Mouse (Mus musculus) spleen, postnatal 14 days (tissue): Measurements from ENCODE around the gene Krtap19-2.

ENCODE experiments used
- DNase-seq, 2 experiments: peaks; one replicate each; pipeline ENCODE4 v3.0.0; 2021 to 2022; ENCODE audit warnings: low spot score in 2 of 2

The Krtap19-2 gene

DNA sequence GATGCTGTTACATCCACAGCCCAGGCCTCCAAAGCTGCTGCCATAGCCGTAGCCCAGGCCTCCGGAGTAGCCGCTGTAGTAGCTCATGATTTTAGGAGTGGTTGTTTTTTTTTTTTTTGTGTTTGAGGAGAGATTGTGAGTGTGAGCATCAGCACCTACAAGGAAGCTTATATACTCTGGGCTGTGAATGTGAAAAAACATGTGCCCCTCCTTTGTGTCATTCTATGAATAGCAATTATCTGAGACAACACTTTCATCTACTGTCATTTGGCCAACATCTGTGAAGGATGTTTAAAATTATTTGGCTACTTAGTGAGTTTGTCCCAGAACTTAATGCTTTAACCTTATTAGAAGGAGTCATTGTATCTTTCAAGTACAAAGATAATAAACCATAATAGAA is at the start of gene Krtap19-2:
TSS of gene Krtap19-2 (minus strand) at position 101 of the 400 bp plus-strand sequence.
- no peak for DNase-seq

DNA sequence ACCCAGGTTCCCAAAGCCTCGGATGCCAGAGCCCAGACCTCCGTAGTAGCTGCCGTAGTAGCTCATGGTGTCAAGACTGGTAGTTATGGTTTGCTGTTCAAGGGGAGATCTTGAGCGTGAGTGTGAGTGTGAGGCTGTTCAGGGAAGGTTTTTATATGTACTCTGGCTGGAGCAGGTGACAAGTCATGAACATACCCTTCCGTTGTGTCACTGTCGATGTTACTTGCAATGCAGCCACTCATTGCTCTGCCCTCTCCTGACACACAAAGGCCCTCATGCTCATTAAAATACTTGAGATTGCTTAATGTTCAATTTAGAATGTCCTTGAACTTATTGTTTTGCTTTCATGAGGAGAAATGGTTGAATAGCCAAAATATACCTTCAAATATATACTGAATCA is 22.3 kb upstream of the Krtap19-2 start, which contains the start of gene Krtap19-5:
TSS of gene Krtap19-5 (minus strand) at position 101 of the 400 bp plus-strand sequence.
- no peak for DNase-seq

DNA sequence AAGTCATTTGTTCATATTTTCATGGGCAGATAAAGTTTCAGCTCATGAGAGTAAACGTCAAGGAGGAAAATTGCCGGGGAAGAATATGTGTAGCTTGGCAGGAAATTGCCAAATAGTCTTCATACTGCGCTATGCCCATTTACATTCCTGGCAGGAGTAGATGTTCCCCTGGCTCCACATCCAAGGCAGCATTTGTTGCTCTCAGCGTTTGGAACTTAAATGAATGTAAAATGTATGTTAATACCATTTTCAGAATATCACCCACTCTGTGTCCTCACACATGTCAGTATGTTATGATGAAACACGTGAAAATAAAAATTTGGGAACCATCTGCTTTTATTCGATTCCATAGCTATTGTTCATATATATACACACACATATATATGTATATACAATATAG is 12.8 kb upstream of the Krtap19-2 start:
- no peak for DNase-seq

DNA sequence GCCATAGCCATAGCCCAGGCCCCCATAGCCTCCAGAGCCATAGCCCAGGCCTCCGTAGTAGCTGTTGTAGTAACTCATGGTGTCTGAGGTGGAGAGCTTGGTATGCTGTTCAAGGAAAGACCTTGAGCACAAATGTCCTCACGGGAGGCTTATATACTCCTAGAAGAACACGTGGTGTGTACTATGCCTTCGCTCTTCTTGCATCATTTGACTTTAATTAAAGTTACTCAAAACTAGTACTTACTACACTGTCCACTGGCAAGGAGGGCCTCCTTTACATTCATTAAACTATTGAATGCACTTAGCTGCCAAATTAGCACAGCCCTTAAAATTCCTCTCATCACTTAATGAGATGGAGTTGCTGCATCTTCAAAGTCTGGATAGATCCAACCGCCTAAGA is 10.9 kb upstream of the Krtap19-2 start, which contains the start of gene Krtap19-4:
TSS of gene Krtap19-4 (minus strand) at position 101 of the 400 bp plus-strand sequence.
- DNase-seq, result no peak

DNA sequence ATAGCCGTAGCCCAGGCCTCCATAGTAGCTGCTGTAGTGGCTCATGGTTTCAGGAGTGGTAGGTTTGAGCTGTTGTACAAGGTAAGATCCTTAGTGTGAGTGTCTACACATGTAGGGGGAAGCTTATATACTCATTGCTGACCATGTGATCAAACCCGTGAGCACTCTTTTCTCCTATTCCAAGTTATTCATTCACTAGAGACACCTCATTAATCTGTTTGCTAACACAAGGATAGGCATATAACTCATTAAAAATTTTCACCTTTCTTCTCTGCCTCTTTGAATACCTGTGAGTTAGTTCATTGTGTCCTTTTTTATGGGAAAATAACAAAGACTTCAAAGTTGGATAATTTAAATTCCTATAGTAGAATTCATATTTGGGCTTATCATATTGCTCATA is 3.9 kb upstream of the Krtap19-2 start, which contains the start of gene Krtap19-3:
TSS of gene Krtap19-3 (minus strand) at position 101 of the 400 bp plus-strand sequence.
- DNase-seq, result no peak

DNA sequence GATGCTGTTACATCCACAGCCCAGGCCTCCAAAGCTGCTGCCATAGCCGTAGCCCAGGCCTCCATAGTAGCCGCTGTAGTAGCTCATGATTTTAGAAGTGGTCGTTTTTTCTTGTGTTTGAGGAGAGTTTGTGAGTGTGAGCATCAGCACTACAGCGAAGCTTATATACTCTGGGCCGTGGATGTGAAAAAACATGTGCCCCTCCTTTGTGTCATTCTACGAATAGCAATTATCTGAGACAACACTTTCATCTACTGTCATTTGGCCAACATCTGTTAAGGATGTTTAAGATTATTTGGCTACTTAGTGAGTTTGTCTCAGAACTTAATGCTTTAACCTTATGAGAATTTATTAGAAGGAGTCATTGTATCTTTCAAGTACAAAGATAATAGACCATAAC is 4.8 kb downstream of the Krtap19-2 start, which contains the start of gene Krtap19-1:
TSS of gene Krtap19-1 (minus strand) at position 101 of the 400 bp plus-strand sequence.
- no peak for DNase-seq

DNA sequence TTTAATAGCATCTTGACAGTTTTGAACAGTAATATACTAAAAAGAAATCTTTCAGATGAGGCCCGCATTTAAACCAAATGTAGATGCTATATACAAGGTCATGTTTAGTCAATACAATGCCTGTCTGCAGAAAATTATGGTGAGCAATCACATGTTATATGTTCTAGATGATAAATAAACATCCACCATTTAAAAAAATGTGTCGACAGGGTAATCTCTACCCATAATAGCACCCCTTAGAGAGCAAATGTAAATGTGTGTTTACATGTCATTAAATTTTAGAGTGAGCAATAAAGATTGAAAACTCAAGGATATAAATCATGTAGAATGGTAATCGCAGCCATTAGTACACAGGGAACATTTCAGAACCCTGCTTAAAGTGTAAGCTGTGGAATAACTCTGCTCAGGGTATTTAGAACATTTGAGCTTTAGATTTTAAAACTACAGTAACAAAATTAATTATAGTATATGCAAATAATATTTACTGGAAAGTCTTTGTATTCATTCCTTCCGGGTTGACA is 9.1 kb downstream of the Krtap19-2 start:
- no peak for DNase-seq

DNA sequence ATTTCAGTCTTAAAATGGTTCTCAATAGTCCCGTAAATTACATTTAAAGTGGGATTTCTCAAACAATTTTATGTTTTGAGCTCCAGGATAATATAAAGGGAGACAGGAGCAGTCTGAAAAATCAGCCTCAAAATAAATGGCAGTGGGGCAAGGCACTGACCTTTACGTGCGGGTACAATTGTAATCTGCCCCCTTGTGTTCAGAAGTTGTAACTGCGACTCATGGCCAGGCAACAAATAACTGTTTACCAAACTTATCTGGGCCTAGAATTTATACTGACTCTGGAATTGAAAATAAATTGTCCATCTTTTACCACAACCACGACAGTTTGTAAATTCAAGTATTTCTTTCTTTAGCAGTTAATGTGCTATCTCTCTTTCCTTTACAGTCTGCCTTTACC is 22.6 kb downstream of the Krtap19-2 start:
- DNase-seq, result no peak

DNA sequence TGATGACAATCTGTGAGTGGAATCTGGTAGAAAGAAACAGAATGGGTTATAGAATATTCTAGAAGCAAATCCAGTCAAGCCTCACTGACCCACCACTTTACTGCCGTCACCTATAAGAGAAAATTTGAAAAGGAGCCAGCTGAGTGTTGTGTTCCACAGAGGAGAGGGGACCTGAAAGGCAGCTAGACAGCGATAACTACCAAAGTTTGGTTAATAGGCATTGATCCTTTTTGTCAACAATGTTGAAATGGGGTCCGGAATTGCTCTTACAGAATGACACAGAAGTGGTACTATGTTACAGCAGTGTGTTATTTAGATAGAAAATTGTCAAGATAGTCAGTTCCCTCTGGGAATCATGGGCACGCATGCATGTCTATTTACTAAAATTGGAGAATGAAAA is 25.5 kb downstream of the Krtap19-2 start:
- DNase-seq, result no peak

DNA sequence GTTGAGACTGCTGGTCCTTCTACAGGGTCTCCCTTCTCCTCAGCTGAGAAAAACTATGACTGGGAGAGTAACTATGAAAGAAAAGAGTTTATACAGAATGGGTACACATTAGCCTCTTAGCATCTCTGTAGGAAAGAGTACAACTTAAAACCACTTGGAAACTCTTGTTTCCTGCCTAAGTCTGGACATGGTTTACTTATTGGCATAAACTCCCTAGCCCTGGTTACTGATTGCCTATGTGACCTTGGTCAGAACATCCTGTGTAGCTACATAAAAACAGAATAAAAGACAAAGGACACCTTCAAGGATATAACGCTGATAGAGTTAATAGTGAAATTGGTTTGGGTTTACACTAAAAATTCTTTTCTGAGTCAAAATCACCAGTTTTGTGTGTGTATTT is 26.7 kb downstream of the Krtap19-2 start:
- DNase-seq, result no peak

DNA sequence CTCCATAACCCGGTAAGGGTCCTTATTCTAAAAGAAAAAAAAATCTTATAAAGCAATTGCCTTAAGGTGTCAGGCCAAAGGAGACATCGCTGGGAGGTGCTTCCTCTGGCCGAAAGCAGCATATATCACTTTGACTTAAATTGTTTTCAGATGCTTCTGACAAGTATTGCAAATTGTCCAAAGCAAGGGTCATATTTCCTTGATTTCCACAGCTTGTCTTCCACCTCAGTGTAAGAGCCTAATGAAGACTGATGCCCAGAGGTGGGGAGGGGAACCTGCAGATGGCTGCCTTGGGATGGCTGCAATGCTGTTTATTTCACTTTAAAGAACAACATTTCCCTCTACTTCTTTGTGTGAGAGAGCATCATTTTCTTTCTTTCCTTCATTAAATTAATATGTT is 47.1 kb downstream of the Krtap19-2 start:
- DNase-seq, result no peak

DNA sequence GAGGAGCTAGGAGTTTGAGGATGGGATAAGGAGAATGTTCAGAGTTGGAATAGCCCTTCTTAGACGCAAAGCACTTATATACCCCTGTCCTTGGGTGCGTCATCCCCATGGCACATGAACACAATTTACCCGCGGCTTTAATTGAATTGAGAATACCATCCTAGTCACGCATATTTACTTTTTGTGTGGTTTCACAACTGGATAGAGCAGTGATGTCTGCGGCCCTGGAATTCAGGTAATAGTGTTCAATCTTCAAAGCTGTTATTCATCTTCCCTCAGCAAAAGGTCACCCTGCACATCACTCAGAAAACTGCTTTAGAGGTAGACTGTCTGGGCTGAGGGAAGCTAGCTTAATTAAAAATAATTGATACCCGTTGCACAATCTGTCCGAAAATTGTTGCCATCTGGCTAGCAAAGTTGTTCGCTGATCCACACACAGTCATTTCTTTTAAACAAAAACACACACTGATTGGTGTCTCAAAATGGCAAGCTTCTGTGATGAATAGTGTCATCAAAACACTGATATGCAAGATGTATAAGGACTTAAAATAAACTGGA is 47.9 kb downstream of the Krtap19-2 start, which contains the start of gene Krtap14:
TSS of gene Krtap14 (minus strand) at position 51 of the 558 bp plus-strand sequence.
- no peak for DNase-seq

DNA sequence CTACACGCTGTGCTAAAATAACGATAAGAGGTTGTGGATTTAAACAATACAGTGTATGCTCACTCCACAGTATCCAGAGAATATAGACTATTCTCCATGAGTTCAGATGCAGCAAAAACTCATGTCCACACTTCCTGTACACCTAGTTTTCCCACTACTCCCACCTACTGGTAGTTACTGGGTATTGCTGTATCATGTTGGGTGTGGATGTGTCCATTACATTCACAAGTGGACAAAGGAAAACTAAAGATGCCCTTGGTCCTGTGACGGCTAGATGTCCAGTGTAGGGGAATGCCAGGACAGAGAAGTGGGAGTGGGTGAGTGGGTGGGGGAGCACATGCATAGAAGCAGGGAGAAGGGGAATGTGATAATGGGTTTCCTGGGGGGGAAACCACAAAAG is 50.3 kb downstream of the Krtap19-2 start:
- no peak for DNase-seq
